Mouse (Mus musculus) urinary bladder, postnatal 10 days (tissue): Measurements from ENCODE around the gene Cdc42ep2.

Source experiments
- DNase-seq: peaks from one replicate; pipeline ENCODE4 v3.0.0; 2022; ENCODE audit warnings: low spot score

The Cdc42ep2 gene

GRCm38 (mm10) chr19:5940656-5941055, 16.0 kb upstream of the Cdc42ep2 start:
- DNase-seq, result no peak

DNA sequence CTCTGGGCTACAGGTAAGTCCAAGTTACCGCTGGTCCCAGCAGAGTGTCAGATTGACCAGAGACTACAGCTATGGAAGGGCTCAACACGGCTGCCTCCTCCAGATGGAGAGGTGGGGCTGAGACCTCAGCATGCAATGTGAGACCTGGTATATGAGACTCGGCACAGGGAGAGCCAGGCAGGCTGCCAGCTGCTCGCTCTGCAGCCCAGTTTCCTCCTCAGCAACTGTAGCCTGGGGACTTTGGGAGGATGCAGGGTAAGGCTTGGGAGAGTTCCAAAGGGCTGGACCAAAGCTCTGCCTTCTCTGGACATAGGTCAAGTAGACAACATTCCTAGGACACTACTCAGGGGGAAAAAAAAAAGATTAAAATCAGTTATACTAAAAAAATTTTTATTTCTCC, 15.6 kb upstream of the Cdc42ep2 start:
- no peak for DNase-seq

DNA sequence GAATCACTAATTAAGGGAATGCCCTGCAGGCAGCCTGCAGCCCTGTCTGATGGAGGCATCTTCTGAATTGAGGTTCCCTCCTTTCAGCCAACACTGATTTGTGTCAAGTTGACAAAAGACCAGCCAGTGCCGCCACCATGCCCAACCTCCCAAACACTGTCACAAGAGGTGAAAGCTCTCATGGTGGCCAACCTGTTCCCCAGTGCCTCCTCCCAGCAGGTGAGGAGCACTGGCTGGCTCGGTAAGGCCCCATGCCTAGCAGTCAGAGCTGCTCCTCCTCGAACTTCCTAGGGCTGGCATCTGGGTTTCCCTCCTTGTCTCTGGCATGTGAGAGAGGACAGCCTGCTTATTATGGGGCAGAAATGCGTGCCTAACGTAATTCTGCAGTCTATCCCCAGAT, 15.1 kb upstream of the Cdc42ep2 start:
- DNase-seq, result no peak

- no peak for DNase-seq
Measured at GRCm38 (mm10) chr19:5938516-5938915, 13.9 kb upstream of the Cdc42ep2 start.

GRCm38 (mm10) chr19:5937836-5938406, 13.3 kb upstream of the Cdc42ep2 start:
- DNase-seq, result no peak

DNA sequence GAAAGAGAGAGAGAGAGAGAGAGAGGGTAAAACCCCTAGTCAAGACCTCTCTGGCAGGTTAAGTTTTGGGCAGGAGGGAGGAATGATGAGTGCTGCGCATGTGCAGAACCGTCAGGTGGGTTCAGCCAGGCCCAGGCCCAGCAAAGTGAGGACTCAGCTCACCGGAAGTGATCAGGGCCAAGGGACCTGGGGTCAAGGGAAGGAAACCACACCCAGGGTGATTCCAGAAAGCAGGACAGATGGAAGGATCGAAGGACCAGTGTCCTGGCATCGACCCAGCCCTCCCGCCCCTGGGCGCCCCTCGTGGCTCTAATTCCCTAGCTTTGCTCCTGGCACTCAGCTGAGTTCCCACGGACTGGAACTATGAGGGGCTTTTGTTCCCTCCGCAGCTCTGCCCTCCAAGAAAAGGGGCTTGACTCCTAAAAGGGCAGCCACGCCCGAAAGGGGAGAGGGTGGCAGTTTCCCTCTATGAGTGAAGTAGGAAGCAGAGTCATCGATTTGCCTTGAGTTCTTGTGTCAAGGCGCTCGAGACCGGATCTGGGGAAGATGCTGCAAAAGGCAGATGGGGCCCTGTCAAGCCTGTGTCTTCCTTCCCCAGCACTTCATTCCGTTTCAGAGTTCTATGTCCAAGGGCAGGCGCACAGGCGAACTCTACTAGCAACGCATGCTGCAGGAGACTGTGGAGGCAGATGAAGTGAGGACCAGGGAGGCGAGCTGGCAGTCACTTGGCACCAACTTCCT, 12.6 kb upstream of the Cdc42ep2 start:
- no peak for DNase-seq

DNA sequence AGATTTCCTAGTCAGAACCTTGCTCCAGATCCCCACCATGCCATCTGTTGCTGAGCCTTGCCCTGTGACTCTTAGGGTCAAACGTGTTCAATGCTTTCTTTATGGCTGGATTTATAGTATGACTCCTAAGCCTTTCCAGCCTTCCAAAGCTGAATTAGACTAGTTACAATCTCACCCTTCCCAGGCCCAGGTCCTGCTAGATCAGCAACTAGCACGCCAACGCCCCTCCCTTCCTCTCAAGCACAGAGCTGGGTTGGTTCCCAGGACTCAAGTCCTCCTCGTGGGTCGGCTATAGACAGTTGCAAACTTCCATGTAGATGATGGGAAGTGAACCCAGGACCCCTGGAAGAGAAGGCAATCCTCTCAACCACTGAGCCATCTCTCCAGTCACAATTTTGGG, 11.1 kb upstream of the Cdc42ep2 start:
- no peak for DNase-seq

DNA sequence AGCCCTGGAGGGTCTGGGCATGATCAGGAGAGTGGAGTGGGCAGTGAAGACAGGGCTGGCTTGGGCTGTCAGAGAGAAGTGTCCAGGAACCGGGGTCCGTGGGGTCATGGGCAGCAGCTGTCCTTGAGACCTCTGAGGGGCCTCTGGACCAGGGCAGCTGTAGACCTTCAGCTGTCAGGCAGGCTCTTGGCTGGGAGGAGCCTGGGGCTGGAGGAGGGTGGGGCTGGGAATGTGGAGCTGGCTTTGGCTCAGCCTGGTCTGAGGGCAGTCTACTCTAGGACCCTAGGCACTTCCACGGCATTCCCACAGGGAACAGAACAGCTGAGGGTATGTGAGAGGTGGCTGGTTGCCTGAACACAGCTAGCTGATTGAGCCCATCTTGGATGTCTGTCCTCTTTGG, 10.7 kb upstream of the Cdc42ep2 start:
- no peak for DNase-seq

DNA sequence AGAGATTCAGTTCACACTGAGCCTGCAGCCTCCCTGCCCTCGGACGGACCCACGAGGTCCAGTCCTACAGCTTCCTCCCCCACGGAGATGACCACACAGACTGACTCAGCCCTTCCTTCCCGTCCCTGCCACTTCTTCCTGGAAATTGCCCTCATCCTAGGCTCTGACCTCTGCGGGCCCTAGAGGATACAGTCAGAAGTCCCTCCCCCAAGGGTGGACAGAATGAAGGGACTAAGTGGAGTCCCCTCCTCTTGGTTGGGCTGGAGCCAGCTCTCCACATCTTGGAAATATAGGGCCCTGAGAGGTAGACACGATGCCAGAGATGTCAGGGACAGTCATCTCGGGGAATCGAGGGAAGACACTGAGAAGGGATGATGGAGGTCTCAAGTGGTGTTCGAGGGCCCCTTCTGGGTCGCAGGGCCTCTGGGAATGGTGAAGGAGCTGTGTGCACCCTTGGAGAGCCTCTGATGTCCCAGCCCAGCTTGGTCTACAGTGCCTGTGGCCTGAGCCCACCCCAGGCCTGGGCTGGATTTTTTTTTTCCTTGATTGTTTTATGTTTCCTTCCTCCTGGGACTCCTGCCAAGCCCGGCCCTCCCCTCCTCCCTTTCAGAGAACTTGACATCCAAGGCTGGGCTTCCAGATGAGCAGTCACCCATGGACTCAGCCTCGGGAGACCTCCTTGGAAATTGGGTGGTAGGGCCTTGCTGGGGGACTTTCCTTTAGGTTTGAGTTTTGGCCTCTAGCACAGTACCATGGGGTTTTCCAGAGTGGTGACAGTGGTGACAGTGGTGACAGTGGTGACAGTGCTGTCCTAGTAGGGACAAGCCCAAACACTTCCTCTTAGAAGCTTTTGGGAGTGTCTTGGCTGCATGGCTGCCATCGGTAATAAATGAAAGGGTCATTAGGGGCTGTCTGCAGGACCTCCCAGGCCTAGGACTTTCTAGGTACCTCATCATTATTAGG, 5.3 kb upstream of the Cdc42ep2 start:
- DNase-seq, result no peak

- no peak for DNase-seq
Measured at GRCm38 (mm10) chr19:5928546-5928945, 3.9 kb upstream of the Cdc42ep2 start.

DNA sequence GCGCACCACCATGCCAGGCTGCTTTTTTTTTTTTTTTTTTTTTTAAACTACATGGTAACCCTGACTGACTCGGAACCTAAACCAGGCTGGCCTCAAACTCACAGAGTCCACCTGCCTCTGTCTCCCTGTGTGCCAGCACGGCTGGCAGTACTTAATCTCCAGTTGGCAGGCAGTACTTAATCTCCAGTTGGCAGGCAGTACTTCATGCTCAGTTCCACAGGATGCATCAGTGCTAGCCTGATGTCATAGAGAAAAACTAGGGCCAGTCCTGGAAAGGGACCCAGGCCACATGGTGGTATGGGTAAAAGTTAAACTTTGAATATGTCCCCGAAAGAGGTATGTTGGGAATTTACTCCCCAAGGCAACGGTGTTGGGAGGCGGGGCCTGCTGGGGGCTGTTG, 3.5 kb upstream of the Cdc42ep2 start:
- DNase-seq, result no peak

DNA sequence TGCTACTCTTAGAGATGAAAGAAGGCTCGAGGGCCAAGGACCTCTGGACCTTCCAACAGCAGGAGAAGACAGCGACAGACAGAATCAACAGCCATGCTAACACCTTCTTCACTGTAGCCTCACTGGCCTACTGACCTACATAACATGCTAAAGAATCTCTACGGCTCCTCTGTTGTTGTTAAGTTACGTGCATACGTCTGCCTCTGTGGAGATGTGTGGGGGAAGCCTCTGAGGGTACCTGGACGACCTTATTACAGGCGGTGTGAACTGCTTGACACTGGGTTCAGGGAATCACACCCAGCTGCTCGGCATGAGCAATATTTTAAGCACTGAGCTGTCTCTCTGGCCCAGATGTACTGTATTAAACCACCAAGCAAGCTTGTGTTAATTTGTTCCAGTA, 2.9 kb upstream of the Cdc42ep2 start:
- DNase-seq, result no peak

DNA sequence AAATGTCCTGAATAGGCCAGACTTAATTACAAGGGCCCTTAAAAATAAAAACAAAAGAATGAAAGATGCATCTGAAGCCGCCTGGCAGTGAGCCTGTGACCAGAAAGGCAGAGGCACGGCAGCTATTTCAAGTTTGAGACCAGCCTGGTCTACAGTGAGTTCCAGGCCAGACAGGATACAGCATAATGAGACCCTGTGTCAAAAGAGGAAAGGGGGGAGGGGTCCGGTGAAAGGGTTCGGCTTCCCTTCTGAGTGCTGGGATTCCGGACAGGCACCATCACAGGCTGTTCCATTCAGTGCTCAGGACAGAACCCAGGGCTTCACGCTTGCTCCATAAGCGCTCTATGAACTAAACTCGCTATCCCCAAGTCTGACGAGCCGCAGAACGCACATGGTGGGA, 2.4 kb upstream of the Cdc42ep2 start:
- no peak for DNase-seq

- no peak for DNase-seq
Measured at GRCm38 (mm10) chr19:5925311-5925855, 767 bp upstream of the Cdc42ep2 start.

DNA sequence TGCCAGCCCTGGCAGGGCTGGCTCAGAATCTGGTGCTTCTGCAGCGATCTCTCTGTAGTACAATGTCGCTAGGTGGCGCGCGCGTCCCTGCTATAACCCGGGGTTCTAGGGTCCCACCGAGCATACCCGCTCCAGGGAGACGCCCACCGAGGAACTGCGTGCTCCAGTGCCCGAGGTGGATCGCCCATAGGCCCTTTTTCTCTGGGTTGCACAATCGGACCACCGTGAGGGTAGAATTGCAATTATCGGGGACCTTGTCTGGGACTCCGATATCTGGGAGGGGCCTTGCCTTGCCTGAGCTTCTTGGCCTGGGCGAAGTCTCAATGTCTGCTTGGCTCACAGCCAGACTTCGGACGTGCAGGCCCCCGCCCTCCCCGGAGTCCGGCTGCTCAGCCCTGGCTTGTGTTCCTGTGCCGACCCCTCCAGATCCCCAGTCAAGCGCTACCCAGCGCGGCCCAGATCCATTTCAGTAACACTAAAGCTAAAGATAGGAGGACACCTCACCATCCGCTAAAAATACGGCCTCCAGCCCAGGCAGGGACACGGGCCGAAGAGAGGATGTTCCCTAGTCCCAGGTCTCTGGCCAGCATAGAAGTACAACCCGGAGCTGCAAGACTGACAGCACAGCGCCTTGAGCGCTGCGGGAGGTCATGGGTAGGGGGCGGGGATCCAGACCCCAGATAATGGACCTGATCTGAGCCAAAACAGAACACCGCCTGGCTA, 465 bp downstream of the Cdc42ep2 start:
- peak; percentile 81 for DNase-seq

DNA sequence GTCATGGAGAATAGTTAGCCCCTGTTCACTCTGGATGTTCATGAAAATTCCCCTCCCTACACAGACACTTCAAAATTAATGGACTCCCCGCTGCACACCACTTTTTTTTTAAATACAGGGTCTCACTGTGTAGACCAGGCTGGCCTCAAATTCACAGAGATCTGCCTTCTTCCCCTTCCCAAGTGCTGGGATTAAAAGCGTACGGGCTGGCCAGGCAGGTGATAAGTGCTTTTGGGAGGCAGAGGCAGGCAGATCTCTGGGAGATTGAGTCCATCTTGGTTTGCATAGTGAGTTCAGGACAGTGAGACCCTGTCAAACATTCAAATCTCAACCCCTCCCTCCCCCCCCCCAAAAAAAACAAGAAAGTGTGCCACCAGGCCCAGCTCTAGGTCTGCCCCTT, 1.7 kb downstream of the Cdc42ep2 start:
- no peak for DNase-seq

- no peak for DNase-seq
Measured at GRCm38 (mm10) chr19:5922119-5922942, 2.3 kb downstream of the Cdc42ep2 start.

DNA sequence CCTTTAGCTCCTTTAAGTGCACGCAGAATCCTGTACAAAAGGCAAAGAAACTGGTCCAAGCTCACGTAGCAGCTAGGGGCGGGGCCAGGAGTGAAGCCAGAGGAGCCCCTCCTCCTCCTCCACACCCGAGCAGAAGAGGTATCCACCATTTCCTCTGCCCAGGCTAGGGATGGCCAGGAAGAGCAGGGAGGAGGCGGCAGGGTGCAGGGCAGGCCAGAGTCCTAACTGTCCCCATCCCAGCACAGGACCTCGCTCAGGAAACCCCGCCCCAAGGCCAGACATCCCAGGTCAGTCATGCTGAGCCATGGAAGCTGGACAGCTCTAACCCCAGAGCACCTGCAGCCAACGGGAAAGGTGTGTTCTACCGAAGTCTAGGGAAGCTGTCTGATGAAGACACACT, 2.9 kb downstream of the Cdc42ep2 start:
- no peak for DNase-seq

- no peak for DNase-seq
Measured at GRCm38 (mm10) chr19:5913007-5913719, 11.5 kb downstream of the Cdc42ep2 start, which contains the start of gene Dpf2. Gene Dpf2, minus strand, starts transcription at chr19:5913010.
